Mouse (Mus musculus) T-helper 1 cell (primary cell): ENCODE measurements around the gene Olfr571.

Experiments
- in situ Hi-C: fragments of 300-600 bp; cut with MboI, MseI; formaldehyde crosslinking; loops from one replicate; pipeline ENCODE4 v1.15.1; 2025; ENCODE audit warnings: high pct_unique_total_duplicates

The Olfr571 gene

GRCm38 (mm10) chr7:102917032-102917875 lies at the start of gene Olfr571:
Gene Olfr571, minus strand, starts transcription at chr7:102917536.
- in situ Hi-C loops: loop anchor here (10.0 kb wide), 1 partner anchor 222 kb away; the partner anchor contains the start of gene Olfr557

- in situ Hi-C loops: no loop called here
Observed at GRCm38 (mm10) chr7:102962360-102962759, 45.0 kb upstream of the Olfr571 start, which contains the start of gene Olfr576. Gene Olfr576, plus strand, starts transcription at chr7:102962660.

- in situ Hi-C loops: no loop called here
Observed at GRCm38 (mm10) chr7:102958593-102958992, 41.3 kb upstream of the Olfr571 start, which contains the start of gene Olfr575. Gene Olfr575, minus strand, starts transcription at chr7:102958775.

DNA sequence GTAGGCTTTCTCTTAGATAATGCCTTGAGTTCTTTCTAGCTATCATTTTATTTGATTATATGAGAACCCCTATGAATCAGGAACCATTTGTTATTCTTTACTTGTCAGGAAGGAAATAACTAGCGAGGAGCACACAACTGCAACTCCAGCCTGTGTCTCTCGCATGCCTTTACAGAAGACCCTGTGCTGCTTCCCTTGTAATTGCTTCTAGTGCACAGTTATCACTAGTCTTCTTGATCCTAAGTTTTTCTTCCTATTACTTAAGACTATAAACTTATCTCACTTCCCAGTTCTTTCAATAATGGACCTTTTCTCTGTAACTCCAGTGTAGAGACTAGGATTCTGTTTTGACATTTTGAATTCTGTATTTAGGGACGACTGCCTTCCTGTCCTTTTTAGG lies 40.8 kb upstream of the Olfr571 start:
- in situ Hi-C loops: no loop called here

DNA sequence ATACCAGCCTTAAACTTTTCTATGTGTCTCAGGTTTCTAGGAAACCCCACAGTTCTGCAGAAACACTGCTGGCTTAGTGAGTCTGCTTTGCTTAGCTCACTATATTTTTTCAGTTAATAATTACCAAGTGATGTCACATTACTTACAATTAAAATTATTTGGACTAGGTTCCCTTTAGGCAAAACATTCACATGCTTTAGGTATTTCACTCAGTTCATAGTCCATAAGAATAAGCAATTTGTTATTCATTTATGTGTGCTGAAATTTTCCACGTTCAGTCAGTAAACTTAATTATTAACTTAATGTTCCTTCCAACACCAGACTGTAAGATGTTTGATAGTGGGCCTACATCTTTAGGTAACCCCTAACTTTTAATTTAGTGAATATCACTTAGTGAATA lies 33.4 kb upstream of the Olfr571 start:
- in situ Hi-C loops: no loop called here

GRCm38 (mm10) chr7:102948167-102948566 lies 30.8 kb upstream of the Olfr571 start, which contains the start of gene Olfr574:
Gene Olfr574, plus strand, starts transcription at chr7:102948467.
- in situ Hi-C loops: no loop called here

GRCm38 (mm10) chr7:102943417-102943816 lies 26.1 kb upstream of the Olfr571 start:
- in situ Hi-C loops: no loop called here

DNA sequence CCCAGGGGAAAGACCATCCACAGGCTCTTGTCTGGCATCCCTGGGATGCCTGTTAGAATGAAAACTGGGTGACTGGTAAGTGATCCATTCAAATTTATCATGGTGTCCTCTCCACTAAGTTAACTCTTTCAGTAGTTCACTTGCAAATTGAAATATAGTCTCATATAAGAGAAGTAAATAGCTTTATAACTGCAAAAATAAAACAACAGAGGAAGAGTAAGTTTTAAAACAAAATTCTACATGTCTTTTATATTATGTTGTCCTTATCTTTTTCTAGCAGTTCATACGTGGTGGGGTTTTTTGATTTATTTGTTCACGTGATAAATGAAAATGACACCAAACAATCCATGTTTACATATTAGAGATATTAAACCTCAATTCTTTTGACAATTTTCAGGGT lies 25.1 kb upstream of the Olfr571 start, which contains the start of gene Olfr573-ps1:
Gene Olfr573-ps1, minus strand, starts transcription at position 101 of the 400 bp plus-strand sequence.
- in situ Hi-C loops: no loop called here

DNA sequence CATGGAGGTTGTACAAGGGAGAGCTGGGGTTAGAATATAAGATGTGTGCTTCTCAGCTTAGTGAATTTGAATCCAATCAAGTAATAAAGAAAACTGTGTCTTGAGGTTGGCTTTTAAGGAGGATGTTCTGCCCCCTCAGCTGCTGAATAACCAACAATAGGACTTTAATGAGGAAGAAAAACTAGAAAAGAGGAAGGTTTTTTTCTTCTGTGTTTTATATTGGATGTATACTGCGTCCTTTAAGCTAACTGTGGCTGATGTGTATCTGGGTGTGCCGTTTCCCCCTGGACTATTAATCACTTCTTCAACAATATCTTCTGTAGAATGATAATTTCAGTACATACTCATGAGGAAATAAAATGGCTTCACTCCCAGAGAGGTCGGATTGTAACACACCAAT lies 9.8 kb upstream of the Olfr571 start:
- in situ Hi-C loops: no loop called here

- in situ Hi-C loops: no loop called here
Observed at GRCm38 (mm10) chr7:102924109-102924508, 6.8 kb upstream of the Olfr571 start, which contains the start of gene Olfr572. Gene Olfr572, plus strand, starts transcription at chr7:102924409.

GRCm38 (mm10) chr7:102919632-102920031 lies 2.3 kb upstream of the Olfr571 start:
- in situ Hi-C loops: loop anchor here (10.0 kb wide), 1 partner anchor 225 kb away; the partner anchor contains the start of gene Olfr557

- in situ Hi-C loops: loop anchor here (10.0 kb wide), 1 partner anchor 222 kb away; the partner anchor contains the start of gene Olfr557
Observed at GRCm38 (mm10) chr7:102916405-102916804, 931 bp downstream of the Olfr571 start.

GRCm38 (mm10) chr7:102915261-102915660 lies 2.1 kb downstream of the Olfr571 start:
- in situ Hi-C loops: loop anchor here (10.0 kb wide), 1 partner anchor 220 kb away; the partner anchor contains the start of gene Olfr557

DNA sequence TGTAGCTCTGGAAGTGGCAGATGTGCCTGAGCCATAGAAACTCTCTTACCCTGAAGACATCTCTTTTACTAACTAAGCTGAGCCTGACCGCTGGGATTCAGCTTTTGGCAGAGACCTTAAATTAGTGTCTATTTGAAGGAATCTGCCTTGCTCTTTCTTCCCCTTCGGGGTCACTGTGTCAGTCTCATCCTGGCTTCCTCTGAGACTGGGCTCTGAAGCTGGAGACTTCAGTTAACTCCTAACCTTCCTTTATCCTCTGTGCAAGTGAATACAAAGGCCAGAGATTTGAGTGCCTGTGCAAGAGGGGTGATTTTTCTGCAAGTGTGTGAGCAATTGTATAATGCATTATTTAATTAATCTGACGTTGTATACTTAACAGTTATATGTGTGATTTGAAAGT lies 26.6 kb downstream of the Olfr571 start, which contains the start of gene Olfr569:
Gene Olfr569, minus strand, starts transcription at position 101 of the 400 bp plus-strand sequence.
- in situ Hi-C loops: no loop called here

GRCm38 (mm10) chr7:102876822-102877221 lies 40.5 kb downstream of the Olfr571 start, which contains the start of gene Olfr568:
Gene Olfr568, plus strand, starts transcription at chr7:102877122.
- in situ Hi-C loops: no loop called here

- in situ Hi-C loops: no loop called here
Observed at GRCm38 (mm10) chr7:102858665-102859064, 58.7 kb downstream of the Olfr571 start, which contains the start of gene Olfr566. Gene Olfr566, minus strand, starts transcription at chr7:102858765.

GRCm38 (mm10) chr7:102855807-102856206 lies 61.5 kb downstream of the Olfr571 start:
- in situ Hi-C loops: no loop called here
